Mouse (Mus musculus) adrenal gland, postnatal 36 days (tissue): ENCODE measurements at regions not wholly inside any gene's neighbourhood (a gene's known extent, or its start where the extent isn't known, plus 50 kb on each side); places are given as distances from the start of the nearest gene placed in this dataset.

Source experiments
- DNase-seq, 2 experiments: peaks; one replicate each; pipeline ENCODE4 v3.0.0; 2021; ENCODE audit warnings: mixed read lengths in 1 of 2

DNA sequence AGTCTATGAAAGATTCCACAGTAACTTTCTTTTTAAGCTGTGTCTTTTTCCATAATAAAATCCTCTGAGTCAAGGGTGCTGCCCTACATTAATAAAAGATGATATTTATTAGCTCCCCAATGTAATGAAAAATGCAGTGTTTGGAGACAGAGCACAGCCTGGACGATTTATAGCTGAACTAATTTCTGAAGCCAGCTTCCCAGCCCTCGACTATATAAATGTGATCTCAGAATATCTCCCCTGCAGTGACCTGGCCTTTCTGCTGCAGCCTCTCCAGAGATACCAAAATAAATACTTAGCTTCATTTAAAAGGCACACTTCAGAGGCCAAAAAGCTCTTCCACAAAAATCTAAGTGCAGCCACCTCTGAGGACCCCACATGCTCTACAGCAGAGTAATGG lies 534.7 kb downstream of the Zfp619 start:
- no peak for DNase-seq

DNA sequence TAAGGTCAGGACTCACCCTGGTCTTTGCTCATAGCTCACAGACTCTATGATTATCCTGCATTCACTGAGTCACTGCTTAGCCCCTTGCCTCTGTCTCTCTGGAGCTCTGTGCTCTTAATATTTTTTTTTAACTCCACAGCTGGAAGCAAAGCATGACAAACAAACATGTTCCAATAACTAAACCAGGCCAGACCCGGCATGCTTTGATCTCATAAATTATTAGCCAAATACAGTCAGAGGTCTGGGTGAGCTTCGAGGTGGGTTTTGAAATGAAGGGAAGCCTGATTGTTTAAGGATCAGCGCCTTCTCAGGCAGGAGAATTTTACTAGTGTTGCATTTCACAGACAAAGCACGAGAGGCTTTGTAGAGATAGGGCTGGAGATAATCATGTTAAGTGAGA lies 541.3 kb downstream of the Zfp619 start:
- DNase-seq, result no peak

DNA sequence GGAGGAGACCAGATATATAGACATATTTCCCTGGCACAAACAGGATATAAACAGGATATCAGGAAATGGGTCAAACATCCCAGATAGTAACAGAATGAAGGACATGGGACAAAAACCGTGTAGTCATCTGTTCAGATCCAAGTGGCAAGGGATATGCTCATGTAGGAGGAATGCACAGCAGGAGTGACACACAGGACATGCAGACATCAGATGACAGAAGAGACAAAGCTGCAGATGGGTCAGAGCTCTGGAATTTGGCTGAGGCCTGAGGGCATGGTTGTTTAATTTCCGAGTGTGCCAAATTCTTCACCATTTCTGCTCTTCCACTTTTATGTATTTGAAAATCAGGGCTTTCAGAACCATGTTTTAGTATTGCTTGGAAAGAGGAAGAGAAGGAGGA lies 547.1 kb downstream of the Zfp619 start:
- peak; percentile 21 to 40 for DNase-seq

DNA sequence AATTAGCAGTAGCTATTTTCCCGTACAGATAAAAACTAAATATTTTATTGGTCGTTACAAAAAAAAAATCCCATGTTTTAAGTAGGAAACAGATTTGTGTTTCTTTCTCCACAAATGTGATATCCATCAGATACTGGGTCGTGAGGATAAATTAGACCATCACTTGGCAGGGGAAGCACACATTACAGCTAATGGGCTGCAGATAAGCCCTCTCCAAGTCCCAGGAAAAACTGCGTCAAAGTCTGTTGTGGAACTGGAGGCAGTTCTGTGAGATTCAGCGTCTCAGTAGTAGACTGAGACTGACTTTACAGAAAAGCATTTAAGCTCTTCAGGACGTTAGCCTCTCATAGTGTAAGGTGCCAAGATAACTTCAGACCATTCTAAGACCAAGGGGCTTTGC lies 548.0 kb downstream of the Zfp619 start:
- DNase-seq, result no peak

DNA sequence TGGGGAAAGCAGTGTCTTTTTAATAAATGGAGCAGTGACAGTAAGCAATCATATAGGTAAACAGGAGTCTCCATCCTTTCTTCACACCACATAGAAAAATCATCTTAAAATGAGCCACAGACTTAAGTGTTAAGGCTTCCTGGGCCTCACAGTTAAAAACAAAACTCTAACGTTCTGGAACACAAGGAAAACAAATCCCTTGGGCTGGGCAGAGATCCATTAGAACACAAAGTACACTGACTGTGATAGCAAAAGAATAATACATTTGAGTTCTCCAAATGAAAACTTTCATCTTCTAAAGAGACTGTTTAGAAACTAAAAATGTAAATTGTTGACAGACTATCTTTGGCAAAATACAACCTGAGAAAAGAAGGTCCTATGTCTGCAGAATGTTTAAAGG lies 549.8 kb downstream of the Zfp619 start:
- no peak for DNase-seq

DNA sequence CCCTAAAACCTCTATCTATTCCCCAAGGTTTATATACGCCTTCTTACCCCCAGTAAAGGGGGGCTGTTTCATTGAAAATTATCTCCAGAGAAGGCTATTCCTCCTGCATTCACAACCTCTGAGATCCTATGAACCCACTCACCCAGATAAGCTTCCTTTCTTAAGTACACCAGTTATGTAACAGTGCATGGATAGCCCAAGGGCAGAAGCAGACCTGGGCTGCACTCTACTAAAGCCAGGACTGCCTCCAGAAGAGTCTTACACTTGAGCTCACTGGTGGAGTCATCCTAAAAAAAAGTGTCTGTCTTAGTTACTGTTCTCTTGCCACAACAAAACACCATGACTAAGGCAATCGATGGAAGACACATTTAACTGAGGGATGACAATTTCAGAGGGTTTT lies 553.7 kb downstream of the Zfp619 start:
- no peak for DNase-seq

DNA sequence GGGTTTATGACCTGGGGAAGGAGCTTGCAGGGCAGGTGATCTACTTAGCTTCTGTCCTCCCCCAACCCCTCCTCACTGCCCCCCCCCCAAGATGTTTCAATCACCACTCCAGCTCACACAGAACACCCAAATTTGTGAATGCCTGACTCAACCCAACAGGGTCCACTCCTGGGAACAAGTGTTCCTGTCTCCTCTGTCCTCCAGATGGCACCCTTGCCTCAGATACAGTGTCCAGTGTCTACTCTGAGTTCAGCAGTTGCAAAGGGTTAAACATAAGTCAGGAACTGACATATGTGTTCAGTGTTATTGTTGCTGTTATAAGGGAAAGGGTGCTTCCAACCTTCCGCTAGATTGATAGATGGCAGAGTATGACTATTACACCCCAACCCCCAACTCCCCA lies 554.9 kb downstream of the Zfp619 start:
- peak in 1 of 2 experiments; percentile 9 for DNase-seq

DNA sequence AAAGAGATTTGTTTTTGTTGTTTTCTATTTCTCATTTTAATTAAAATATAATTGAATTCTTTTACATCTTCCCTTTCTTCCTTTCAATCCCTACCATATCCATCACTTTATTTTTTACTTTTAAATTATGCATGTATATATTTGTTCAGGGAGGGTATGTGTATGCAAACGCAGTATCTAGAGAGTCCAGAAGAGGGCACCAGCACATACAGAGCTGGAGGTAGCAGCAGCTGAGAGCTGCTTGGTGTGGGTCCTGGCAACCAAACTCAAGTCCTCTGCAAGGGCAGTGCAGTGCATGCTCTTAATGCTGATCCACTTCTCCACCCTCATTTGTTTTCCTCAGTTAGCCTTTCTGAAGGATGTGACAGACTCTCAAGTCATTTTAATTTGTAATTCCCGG lies 568.7 kb downstream of the Zfp619 start:
- peak; percentile 38 to 69 for DNase-seq

DNA sequence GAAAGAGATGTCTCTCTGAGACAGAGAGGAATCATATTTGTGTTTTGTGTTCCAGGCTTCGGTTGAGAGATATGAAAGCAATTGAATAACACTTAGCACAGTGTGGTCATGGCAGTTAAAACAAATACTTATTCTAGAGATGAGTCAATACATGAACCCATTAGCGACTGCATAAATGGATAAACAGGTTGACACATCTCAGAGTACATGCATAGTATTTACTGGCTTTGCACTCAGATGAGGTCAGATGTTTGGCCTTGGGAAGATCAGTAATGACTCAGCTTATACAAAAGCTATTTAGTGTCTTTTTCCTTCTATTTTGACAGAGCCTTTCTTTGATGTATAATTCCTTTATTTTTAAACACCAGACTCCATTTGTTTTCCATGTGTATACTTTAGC lies 579.5 kb downstream of the Zfp619 start:
- peak in 1 of 2 experiments; percentile 20 for DNase-seq

DNA sequence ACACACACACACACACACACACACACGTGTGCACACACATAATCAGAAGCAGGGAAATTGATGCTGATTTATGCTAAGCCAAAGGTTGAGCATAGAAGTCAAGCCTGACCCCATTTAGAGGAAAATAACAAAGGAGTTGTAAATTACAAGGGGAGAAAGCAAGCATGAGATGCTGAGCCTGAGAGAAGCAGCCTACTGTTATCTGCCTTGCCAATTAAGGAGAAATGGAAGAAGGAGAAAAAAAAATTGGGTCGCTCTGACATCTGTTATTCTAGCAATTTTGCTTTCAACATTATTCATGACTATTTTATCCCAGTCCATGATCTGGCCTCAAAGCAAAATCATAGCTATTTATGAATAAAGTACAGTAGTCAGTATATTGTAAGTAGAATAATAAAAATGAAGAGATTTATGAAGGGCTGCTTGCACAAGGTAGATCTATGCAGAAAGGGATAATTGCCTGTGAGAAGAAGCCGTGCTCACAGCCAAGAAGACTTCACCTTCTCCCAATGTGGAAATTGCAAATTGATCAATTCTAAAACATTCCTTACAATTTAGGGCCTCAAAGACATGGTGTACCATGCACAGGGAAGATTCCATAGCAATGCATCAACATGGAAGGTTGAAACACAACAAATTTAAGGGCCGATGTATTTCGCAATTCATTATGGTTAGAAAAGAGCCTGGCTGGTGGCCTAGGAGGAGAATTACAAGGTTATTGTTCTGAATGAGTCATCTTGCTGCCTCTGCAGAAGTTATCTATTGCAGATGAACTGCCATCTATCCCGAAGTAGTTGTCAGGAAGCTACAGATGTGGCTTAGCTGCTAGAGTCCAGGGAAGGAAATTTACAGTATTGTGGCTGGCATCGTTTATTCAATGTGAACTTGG lies 585.7 kb downstream of the Zfp619 start:
- peak; percentile 64 to 67 for DNase-seq

DNA sequence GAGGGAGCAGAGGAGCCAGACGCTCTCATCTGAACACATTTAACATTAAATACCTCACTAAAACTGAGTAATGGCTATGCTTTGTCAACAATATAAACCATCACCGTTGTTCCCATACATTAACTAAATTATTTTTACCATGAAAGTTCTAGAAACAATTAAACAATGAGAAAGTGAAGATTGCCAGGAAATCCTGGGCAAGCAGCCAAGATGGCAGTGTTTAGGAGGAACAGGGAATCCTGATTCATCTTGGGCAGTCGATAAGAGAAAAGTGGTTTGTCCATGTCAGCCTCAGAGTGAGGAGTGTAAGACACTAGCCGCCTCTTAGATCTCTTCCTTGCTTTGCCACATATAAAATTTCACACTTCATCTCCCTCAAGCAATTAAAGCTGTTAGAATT lies 625.3 kb downstream of the Zfp619 start:
- DNase-seq, result peak; percentile 35 to 71

DNA sequence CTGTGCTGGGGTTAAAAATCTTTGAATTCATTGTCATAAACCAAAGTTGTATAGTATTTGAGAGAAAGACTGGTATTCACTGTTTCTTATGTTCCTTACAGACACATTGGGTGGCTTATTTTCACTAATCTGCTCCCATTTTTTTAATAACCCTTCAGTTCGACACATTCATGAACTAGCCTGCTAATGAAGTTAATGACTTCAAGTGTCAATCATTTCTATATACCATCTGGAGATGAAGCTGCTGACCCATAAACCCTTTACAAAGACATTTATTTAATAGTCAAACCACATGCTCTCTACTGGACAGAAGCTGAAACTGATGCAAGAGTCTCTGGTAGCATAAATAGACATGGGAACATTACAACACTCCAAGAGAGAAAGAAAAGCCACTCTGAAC lies 626.9 kb downstream of the Zfp619 start:
- DNase-seq, result no peak

DNA sequence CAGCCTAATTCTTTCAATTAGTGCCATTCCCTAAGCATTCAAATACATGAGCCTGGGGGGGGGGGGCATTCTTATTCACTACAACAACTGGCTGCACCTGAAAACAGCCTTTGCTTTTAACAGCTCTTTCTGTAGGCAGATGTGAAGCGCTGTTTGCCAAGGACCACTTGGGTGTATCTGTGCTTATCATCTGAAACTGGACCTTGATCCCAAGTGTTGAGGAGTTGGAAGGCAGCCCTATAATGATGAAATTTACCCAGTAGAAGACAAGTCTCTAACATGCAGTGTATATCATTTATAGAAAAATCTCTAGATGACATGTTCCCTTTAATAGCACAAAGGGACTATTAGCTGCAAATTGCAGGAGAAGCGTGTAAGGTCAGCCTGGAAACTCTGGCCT lies 660.0 kb downstream of the Zfp619 start:
- DNase-seq, result no peak

DNA sequence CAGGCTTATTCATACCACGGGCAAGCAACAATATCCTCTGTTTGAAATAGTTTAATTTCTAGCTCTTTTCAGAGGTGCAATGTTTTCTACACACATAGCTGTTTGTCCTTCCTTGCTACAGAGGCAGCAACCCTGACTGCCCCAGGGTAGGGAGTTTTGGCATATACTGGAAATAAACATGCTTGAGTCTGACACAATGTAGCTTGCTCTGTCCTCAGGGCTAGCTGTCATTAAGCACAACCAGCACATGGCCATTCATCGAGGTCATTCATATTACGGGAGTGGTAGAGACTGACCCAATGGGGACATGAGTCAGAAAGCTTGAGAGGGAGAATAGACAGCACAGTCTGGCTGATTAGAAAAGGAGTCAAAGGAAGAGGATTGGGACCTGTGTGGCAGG lies 677.8 kb downstream of the Zfp619 start:
- peak; percentile 40 to 46 for DNase-seq

DNA sequence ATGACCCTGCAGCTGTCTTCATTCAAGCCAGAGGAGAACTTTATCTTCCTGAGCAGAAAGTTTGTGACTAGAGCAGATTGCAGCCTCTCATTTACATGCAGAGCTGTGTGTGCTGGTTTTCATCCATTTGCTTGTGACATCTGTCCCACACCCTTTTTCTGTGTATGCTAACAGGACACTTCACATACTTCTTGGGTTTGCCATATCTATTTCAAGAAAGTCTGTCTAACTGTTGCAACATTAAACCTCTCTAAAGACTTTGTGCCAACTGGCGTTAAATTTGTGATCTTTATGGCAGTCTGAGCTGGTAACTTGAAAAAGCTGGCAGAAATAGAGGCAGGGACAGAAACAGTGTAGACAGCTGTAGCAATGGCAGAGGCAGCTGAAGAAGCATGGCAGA lies 685.0 kb downstream of the Zfp619 start:
- no peak for DNase-seq

DNA sequence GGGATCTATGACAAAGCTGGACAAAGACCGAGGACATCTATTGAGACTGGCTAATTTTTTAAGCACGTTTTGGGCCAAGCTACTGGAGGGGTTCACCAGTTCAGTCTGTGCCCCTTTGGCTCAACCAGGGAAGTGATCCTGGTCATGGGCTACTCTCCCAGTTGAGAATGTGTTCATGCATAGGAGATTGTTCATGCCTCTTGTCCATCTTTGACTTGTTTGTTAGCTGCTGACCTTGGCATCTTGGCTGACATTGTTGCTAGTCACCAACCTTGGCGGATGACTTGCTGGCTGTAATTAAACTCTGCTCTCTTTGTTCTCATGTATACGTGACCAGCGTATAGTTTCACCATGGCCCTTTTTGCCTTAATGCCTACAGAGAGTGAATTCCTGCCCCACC lies 686.2 kb upstream of the Vstm2b start:
- DNase-seq, result peak; percentile 29 to 57

DNA sequence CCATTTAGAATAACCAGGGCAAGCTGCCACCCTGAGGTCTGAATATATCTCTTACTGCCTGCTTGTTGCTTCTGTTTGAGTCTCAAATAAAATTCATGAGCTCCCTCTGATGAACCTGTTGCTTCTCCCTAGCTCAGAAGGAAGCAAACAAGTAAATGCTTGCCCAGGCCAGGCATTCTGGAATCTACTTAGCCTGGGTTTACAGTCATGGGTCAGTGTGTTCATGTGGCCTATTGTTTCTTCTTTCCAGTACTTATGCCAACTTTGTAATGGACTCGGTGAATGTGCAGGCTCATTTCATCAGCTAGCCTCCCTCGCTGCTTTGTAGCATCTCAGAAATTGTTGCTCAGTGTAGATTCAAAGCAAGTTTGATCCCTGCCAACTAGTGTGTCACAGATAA lies 685.6 kb upstream of the Vstm2b start:
- DNase-seq, result no peak

DNA sequence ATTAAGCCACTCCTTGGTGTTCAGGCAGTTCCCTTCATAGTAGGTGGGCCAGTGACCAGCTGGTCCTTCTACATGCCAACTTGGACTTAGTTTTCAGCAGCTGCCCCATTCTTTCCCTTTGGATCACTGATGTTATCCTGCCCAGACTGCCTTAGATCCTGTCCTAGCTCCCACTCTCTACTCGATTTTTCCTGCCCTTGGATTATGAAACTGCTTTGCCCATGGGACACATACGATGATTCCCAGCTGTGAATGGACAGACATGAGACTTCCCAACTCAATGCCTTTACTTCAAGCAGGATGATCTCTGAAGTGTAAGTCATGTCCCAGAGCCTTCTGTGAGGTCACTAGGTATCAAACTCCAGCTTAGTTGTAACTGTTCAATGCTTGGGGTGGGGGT lies 684.5 kb upstream of the Vstm2b start:
- no peak for DNase-seq

DNA sequence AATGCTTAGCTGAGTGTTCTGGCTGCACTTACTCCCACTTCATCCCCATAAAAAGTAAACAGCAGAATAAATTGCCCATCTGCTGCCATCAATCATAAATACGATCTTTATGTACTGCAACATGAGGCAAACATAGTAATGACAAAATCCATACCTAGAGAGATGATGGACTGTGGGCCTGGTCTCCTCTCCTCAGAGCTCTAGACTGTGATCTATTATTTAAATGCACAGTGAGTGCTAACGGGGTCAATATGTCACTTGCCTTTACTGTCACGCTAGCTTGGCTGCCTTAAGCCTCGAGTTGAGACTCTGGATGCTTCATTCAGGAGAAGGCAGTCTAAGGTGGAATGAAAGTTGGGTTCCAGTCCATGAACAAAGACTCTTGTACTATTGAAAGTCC lies 683.7 kb upstream of the Vstm2b start:
- DNase-seq, result no peak

DNA sequence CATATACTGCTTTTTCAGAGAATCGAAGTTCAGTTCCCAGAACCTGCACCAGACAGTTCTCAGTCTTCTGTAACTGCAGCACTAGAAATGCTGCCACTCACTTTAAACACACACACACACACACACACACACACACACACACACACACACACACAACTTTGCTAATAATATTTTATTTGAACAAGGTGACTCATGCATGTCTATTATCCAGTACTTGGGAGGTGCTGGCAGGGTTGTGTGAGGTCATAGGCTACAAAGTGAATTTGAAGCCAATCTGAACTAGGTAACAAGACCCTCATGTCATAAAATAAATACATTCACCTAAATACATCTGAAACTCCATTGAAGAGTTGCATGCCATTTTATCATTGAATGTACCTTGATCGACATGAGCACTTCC lies 682.9 kb upstream of the Vstm2b start:
- peak; percentile 44 to 46 for DNase-seq

DNA sequence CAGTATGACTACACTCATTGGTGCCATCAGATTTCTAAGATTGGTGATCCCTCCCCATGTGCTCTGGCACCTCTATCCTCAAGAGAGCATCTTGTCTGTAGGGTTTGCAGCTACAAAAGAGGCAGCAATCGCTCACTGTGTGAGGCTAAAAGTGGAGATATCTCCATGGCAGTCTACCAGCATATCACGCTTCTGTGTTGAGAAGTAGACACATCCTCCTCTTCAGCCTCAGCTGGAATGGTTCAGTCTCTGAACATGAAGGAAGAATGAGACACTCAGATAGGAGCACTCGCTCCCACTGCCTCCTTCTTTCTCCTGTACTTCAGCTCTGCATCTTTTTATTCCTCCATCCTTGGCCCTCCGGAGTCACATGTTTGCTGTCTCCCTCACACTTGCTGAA lies 677.6 kb upstream of the Vstm2b start:
- DNase-seq, result no peak

DNA sequence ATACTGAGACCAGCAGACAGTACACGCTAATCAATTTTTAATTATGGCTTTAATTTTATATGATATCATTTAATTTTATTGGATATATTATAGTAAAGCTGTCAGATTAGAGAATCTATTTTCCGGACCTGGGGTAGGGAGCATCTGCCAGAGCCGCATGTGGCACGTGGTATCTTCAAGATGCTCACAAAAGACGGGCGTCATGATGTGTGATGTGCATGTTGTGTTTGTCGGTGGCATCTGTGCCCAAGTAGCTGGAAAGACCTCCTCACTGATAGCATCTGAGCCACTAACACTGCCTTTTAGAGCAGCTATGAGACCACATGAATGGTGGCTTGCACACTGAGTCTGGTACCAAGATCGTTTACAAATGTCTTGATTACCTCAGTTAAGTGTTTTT lies 652.9 kb upstream of the Vstm2b start:
- DNase-seq, result no peak

DNA sequence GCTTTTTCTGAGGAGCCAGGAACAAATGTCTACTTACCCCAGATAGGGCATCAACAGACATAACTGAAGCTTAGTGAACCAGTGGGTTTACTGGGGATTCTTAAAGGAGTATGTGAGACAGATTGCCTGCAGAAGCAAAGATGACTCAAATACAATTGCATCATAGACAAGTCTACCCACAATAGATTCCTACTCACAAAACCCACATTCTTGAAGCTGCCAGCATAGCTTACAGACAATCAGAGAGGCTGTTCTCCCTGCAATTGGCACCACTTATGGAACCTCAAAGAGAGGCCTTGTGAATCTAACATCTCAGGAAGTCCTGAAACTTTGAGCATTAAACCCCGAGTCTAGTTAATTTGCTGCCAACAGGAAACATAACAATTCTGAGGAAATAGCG lies 649.6 kb upstream of the Vstm2b start:
- no peak for DNase-seq

DNA sequence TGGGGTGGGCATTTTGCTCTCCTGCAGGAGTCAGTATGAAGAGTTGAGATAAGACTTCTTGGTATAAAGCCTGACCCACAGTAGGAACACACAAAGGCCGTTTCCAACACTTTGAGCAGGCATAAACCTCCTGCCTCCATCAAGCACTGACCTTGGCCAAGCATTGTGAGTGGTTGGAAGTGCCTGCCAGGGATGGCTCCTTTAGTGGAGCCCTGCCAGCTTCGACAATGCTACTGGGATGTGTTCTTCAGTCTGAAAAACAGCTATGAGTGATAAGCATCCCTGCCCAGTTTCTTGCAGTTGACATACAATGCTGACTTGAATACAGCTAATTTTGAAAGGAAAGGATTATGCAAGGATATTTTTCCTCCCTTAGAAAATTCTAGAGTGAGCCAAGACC lies 644.6 kb upstream of the Vstm2b start:
- DNase-seq, result peak; percentile 31 to 36
